Mouse (Mus musculus) cortical plate, adult 2 months (tissue): ENCODE measurements around the gene Fam181a.

ENCODE experiments used
- CTCF ChIP-seq: fragments of 200-500 bp; IDR thresholded peaks from 2 replicates; pipeline ENCODE4 v1.5.1; 2011; ENCODE audit warnings: mild to moderate bottlenecking, control low read depth, low read length; ENCODE audit not compliant: insufficient read depth; ENCODE audit errors: extremely low read depth
- POLR2A ChIP-seq: fragments of 200-500 bp; IDR thresholded peaks from 2 replicates; pipeline ENCODE4 v1.6.1; 2011; ENCODE audit warnings: mild to moderate bottlenecking, low read length, control low read depth; ENCODE audit not compliant: insufficient read depth; ENCODE audit errors: extremely low read depth

GRCm38 (mm10) chr12:103358216-103358615, 47.4 kb downstream of the Fam181a start:
- TF ChIP-seq CTCF (no peak), POLR2A (no peak)
